Mouse (Mus musculus): Measurements from ENCODE around the gene Sox18. TPM values are rescaled to one million over a fixed set of nuclear protein-coding genes. Genes with fewer than 3 reads are reported as not detected.

Gene Sox18
- polyA plus RNA-seq, 1 experiment from 2014 or later = 10.4 TPM

GRCm38 (mm10) chr2:181635865-181636264 lies 35.6 kb downstream of the Sox18 start:
- H3K27me3 ChIP-seq (replicated peaks) = no peaks in the 10 kb centered on the region
- ATAC-seq = no peak
- H3K9me3 ChIP-seq (replicated peaks) = no peaks in the 10 kb centered on the region
- 83% methylated on average over 3 of the region's 3 CpGs for WGBS (ENCODE audit: insufficient replicate concordance)
- H3K4me3 ChIP-seq = no peak overlapping the region
- H3K4me2 ChIP-seq = no peak overlapping the region
- H3K9ac ChIP-seq = no peak overlapping the region
- H3K27ac ChIP-seq = no peak overlapping the region
- H3K4me1 ChIP-seq = no peaks in the 10 kb centered on the region
- H3K36me3 ChIP-seq = peaks cover 93% of the 10 kb centered on the region

GRCm38 (mm10) chr2:181632624-181633023 lies 38.8 kb downstream of the Sox18 start:
- 85% methylated on average over 6 of the region's 6 CpGs for WGBS (ENCODE audit: insufficient replicate concordance)
- Histone ChIP-seq H3K36me3 (peaks cover 79% of the 10 kb centered on the region), H3K4me2 (no peak overlapping the region)

GRCm38 (mm10) chr2:181628471-181628870 lies 43.0 kb downstream of the Sox18 start:
- Histone ChIP-seq H3K27me3 (replicated peaks) (no peaks in the 10 kb centered on the region), H3K4me3 (no peak overlapping the region), H3K4me1 (peaks cover 18% of the 10 kb centered on the region), H3K9me3 (replicated peaks) (no peaks in the 10 kb centered on the region), H3K9ac (no peak overlapping the region), H3K36me3 (peaks cover 66% of the 10 kb centered on the region), H3K4me2 (no peak overlapping the region), H3K27ac (no peak overlapping the region)
- ATAC-seq = no peak

More at GRCm38 (mm10) chr2:181632624-181633023, 38.8 kb downstream of the Sox18 start:
- ATAC-seq = no peak
- H3K9me3 ChIP-seq (replicated peaks) = no peaks in the 10 kb centered on the region
- H3K27me3 ChIP-seq (replicated peaks) = no peaks in the 10 kb centered on the region
- H3K4me3 ChIP-seq = no peak overlapping the region
- no peak overlapping the region for H3K27ac ChIP-seq
- H3K9ac ChIP-seq = no peak overlapping the region
- peaks cover 9% of the 10 kb centered on the region for H3K4me1 ChIP-seq

- Histone ChIP-seq H3K4me3 (no peak overlapping the region), H3K4me1 (peaks cover 14% of the 10 kb centered on the region), H3K9ac (no peak overlapping the region), H3K9me3 (replicated peaks) (no peaks in the 10 kb centered on the region), H3K27ac (no peak overlapping the region), H3K27me3 (replicated peaks) (no peaks in the 10 kb centered on the region), H3K36me3 (peaks cover 72% of the 10 kb centered on the region), H3K4me2 (no peak overlapping the region)
- no peak for ATAC-seq
These were observed 48.0 kb downstream of the Sox18 start for GRCm38 (mm10) chr2:181623401-181623800.

Other genes starting within 250 kb of the Sox18 start
- gene Zbtb46, start 212.2 kb downstream of the Sox18 start, polyA plus RNA-seq (2016; fragmentation: Nextera tagmentation; extraction: Ambion mirVana) = 15.5 and 16.9 TPM in 2 replicates
- 0.12 TPM in 1 of 2 replicates, not detected in the other for gene Abhd16b, start 178.4 kb downstream of the Sox18 start, polyA plus RNA-seq (2016; fragmentation: Nextera tagmentation; extraction: Ambion mirVana)
- 93.4 and 95.8 TPM in 2 replicates for gene Tpd52l2, start 174.5 kb downstream of the Sox18 start, polyA plus RNA-seq (2016; fragmentation: Nextera tagmentation; extraction: Ambion mirVana)
- gene Dnajc5, start 151.2 kb downstream of the Sox18 start, polyA plus RNA-seq (2016; fragmentation: Nextera tagmentation; extraction: Ambion mirVana) = 43.6 and 45.0 TPM in 2 replicates
- 30.7 and 32.7 TPM in 2 replicates for gene Uckl1, start 86.7 kb downstream of the Sox18 start, polyA plus RNA-seq (2016; fragmentation: Nextera tagmentation; extraction: Ambion mirVana)
- 45.6 and 48.2 TPM in 2 replicates for gene Prpf6, start 79.8 kb downstream of the Sox18 start, polyA plus RNA-seq (2016; fragmentation: Nextera tagmentation; extraction: Ambion mirVana)
- 22.2 and 23.4 TPM in 2 replicates for gene Zfp512b, start 78.8 kb downstream of the Sox18 start, polyA plus RNA-seq (2016; fragmentation: Nextera tagmentation; extraction: Ambion mirVana)
- gene Samd10, start 72.4 kb downstream of the Sox18 start, polyA plus RNA-seq (2016; fragmentation: Nextera tagmentation; extraction: Ambion mirVana) = 2.8 and 3.0 TPM in 2 replicates
- not detected in 2 replicates for gene Gm29797, start 14.6 kb downstream of the Sox18 start, polyA plus RNA-seq (2016; fragmentation: Nextera tagmentation; extraction: Ambion mirVana)
- gene Tcea2, start 8.7 kb upstream of the Sox18 start, polyA plus RNA-seq (2016; fragmentation: Nextera tagmentation; extraction: Ambion mirVana) = 4.6 and 4.7 TPM in 2 replicates
- gene Rgs19, start 22.3 kb upstream of the Sox18 start, polyA plus RNA-seq (2016; fragmentation: Nextera tagmentation; extraction: Ambion mirVana) = 24.0 and 26.9 TPM in 2 replicates
- gene Lkaaear1, start 26.8 kb upstream of the Sox18 start, polyA plus RNA-seq (2016; fragmentation: Nextera tagmentation; extraction: Ambion mirVana) = not detected in 2 replicates
- 0.89 and 0.94 TPM in 2 replicates for gene Oprl1, start 43.4 kb upstream of the Sox18 start, polyA plus RNA-seq (2016; fragmentation: Nextera tagmentation; extraction: Ambion mirVana)
- gene Myt1, start 91.7 kb upstream of the Sox18 start, polyA plus RNA-seq (2016; fragmentation: Nextera tagmentation; extraction: Ambion mirVana) = 0.07 TPM in 1 of 2 replicates, not detected in the other
- gene Pcmtd2, start 166.2 kb upstream of the Sox18 start, polyA plus RNA-seq (2016; fragmentation: Nextera tagmentation; extraction: Ambion mirVana) = 18.2 TPM in 2 replicates
- 42.4 and 44.1 TPM in 2 replicates for gene Polr3k, start 192.7 kb upstream of the Sox18 start, polyA plus RNA-seq (2016; fragmentation: Nextera tagmentation; extraction: Ambion mirVana)

Measured in liver, embryonic 12.5 days (tissue).